Mouse (Mus musculus) CD8-positive naive resting alpha-beta T cell, adult 2 months (primary cell): ENCODE results near the gene G6pc.
"Not testable (repeated sequence)": the region's sequence is repeated elsewhere in the genome, so short reads cannot be mapped to it uniquely, and the experiment has no call there.

Experiments used
- DNase-seq, 2 experiments: peaks; one replicate each; pipeline ENCODE4 v3.0.0; 2022; ENCODE audit warnings: low read depth in 2 of 2, low spot score in 2 of 2

G6pc gene

GRCm38 (mm10) chr11:101354438-101355010, 12.8 kb upstream of the G6pc start:
- DNase-seq = no peak

GRCm38 (mm10) chr11:101355916-101356315, 11.4 kb upstream of the G6pc start:
- DNase-seq = no peak

DNA sequence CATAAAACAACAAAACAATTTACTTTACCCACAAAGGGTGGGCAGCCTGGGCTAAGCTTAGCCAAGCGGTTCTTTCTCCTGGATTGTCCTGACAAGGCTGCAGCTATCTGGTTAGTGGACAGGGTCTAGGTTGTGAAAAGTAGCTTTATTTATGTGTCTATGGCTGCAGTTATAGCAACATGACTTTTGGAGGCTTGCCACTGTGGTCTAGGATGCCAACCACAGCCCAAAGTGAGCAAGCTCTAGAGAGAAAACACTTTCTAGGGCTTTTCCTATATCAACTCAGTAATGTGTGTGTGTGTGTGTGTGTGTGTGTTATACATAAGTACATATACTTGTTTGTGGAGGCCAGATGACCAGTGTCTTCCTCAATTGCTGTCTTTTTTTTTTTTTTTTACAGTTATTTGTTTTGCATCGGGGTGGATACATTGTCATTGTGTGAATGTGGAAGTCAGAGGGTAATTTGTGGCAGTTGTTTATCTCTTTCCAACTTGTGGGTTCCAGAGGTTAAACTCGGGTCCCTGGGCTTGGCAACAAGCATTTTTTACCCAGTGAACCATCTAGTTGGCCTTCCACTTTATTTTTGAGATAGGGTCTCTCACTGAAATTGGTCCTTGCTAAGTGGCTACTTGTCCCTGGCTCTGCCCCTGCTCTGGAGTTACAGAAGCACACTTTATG, 9.7 kb upstream of the G6pc start:
- DNase-seq = peak in 1 of 2 experiments; percentile 16

- no peak for DNase-seq
Observed at GRCm38 (mm10) chr11:101359776-101360175, 7.6 kb upstream of the G6pc start.

- DNase-seq = peak in 1 of 2 experiments; percentile 23
Observed at GRCm38 (mm10) chr11:101360651-101361113, 6.7 kb upstream of the G6pc start.

- no peak for DNase-seq
Observed at GRCm38 (mm10) chr11:101364531-101364931, 2.8 kb upstream of the G6pc start.

DNA sequence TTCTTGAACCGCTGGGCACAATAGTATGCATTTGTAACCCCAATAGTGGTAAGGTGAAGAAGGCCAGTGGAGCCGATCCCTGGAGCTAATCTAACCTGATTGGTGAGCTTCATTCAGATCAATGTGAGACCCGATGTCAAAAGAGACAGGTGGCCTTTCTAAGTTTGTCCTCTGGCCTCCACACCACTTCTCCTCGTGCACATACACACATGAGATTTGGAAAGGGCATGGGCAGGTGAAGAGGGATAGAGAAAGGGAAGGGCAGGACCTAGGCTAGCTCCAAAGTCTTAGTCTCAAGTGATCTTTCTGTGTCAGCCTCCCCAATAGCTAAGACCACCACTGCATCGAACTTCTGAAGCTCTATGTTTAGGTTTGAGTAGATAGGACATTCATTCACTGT, 2.8 kb downstream of the G6pc start:
- no peak for DNase-seq

DNA sequence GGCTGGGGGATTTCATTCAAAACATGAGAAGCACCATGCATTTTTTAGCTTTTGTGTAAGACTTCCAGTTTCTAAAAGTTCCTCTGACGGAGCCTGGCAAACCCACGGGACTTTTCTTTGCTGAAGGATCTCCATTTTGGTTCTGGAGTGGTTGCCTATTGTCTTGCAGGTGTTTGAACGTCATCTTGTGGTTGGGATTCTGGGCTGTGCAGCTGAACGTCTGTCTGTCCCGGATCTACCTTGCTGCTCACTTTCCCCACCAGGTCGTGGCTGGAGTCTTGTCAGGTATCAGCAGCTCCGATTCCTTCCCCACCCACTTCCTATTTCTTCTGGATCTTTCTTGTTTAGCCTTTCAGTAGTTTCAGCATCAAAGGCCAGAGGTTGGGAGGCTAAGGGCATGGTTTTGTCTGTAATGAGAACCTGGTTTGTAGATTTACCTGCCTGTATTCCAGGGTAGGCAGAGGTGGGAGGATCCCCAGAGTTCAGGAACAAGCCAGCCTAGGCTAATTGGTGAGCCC, 7.1 kb downstream of the G6pc start:
- DNase-seq = no peak

DNA sequence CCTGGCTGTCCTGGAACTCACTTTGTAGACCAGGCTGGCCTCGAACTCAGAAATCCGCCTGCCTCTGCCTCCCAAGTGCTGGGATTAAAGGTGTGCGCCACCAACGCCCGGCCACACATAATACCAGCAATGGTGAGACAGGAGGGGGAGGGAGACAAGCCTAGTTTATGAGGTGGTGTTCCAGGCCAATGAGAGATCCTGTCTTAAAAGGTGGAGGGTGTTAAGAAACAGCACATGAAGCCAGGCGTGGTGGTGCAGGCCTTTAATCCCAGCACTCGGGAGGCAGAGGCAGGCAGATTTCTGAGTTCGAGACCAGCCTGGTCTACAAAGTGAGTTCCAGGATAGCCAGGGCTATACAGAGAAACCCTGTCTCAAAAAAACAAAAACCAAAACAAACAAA, 10.8 kb downstream of the G6pc start:
- DNase-seq = not testable (repeated sequence)

DNA sequence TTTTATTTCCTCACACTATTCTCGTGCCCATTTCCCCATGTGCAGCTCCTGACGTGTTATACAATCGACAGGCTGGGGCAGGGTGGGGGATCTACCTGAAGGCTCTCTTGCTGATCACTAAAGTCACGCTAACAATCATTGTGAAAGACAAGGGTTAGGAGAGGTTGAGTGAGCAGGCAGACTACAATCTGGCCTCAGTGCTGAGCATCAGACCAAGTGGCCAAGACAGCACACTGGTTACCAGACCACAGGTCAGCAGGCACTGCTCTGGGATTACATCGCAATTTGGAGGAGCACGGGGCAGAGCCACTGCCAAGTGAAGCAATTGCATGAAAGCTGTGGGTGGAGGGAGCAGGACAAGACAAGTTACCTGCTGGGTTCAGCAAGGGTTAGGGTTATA, 11.6 kb downstream of the G6pc start:
- no peak for DNase-seq

DNA sequence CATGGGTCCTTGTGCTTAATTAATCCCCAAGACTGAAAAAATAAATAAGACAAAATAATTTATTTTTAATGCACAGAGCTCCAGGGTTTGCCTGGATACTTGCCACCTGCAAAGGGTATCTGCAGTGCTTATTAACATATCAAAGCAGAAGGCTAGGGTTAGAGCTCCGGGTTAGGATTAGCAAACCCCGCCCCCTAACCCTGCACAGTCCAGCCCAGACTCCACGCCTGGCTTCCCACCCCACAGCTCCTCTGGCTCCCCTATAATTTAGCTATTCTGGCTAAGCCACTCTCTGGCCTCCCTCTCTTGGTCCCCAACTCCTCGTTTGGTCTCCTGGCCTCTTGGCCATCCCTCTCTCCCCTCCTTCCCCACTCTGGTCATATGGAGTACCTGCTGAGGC, 14.5 kb downstream of the G6pc start:
- no peak for DNase-seq

- DNase-seq = peak; percentile 42 to 50
Observed at GRCm38 (mm10) chr11:101395110-101395509, 27.7 kb downstream of the G6pc start.

DNA sequence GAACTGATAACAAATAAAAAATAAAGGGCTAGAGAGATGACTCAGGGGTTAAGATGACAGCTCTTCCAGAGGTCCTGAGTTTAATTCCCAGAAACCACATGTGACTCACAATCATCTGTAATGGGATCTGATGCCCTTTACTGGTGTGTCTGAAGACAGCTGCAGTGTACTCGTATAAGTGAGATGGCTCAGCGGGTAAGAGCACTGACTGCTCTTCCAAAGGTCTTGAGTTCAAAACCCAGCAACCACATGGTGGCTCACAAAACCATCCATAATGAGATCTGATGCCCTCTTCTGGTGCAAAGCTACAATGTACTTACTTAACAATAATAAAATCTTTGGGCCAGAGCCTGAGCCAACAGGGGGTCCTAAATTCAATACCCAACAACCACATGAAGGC, 47.9 kb downstream of the G6pc start:
- no peak for DNase-seq

DNA sequence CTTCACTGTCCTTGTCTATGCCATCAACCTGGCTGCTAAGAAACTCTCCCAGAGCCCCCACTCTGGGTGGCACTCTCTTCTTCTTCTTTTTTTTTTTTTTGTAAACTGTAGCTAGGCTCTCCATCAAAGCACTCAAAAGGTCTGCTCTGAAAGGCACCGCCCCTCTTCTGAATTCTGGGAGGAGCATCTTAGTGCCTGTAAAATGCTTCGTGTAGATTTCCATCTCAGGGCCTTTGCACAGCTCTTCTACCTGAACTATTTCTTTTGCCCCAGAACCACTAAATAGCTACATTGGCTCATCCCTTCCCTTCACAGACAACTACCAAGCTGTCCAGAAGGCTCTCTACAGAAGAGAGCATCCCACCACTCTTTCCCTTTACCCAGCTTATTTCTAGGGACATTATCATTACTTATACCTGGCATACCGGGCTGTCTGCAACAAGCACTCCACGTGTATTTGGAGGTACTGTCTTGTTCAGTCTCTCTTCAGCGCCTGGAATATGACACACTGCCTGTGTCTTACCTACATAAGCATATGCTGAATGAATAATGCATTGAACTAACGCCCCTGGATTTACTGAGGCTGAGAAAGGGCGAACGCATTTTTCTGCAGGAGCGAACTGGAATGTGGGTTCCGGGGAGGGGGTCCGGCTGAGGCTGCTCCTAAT, 49.2 kb downstream of the G6pc start:
- no peak for DNase-seq

- DNase-seq = peak; percentile 73 to 86
Observed at GRCm38 (mm10) chr11:101417101-101417855, 49.9 kb downstream of the G6pc start, which contains the start of gene Aarsd1. Aarsd1 (minus strand) TSS chr11:101417615.

GRCm38 (mm10) chr11:101418991-101419390, 51.6 kb downstream of the G6pc start:
- no peak for DNase-seq

GRCm38 (mm10) chr11:101419610-101420009, 52.2 kb downstream of the G6pc start:
- DNase-seq = no peak

DNA sequence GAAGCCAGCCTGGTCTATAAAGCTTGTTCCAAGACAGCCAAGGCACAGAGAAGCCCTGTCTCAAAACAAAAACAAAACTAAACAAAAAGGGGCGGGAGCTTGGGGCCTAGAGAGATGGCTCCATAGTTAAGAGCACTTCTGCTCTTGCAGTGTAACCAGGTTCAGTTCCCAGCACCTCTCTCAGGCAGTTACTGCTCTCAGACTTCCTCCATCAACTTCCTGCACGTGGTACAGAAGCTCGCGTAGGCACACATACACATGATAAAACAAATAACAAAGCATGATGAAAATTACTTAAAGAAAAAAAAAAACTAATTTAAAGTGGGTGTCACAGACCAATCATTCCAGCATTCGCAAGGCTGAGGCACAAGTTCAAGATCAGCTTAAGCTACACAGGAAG, 52.8 kb downstream of the G6pc start:
- no peak for DNase-seq

GRCm38 (mm10) chr11:101424105-101424851, 56.9 kb downstream of the G6pc start, which contains the start of gene Gm27029:
Gm27029 (minus strand) TSS chr11:101424796.
- peak in 1 of 2 experiments; percentile 16 for DNase-seq
